Mouse (Mus musculus): Measurements from ENCODE around the gene Ptprd. TPM values are rescaled to one million over a fixed set of nuclear protein-coding genes. Genes with fewer than 3 reads are reported as not detected.

Gene Ptprd
- polyA plus RNA-seq, 1 experiment from 2014 or later: not detected

DNA sequence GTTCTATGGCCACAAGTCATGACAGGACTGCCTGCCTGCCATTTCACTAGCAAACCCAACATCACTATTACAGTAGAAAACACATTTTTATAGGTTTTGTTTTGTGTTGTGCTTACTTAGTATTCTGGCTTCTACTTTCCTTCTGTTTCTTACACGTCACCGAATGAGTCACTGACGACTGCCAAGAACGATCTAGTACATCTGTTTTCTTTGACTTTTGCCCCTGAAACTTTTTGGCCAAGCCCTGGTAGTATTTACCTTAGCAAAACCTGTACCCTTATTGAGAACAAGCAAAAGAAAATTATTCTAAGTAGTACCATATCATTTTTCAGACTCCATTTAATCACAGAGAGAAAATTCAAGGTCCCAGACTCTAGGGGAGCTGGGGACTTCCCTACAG is 1797.2 kb downstream of the Ptprd start:
- H3K4me3 ChIP-seq (ENCODE audit: inconsistent target): no peak overlapping the region
- H3K79me2 ChIP-seq (ENCODE audit: inconsistent target): no peaks in the 10 kb centered on the region
- 91% methylated on average over 4 of the region's 4 CpGs for WGBS (ENCODE audit: missing documents)
- no peak overlapping the region for H3K27ac ChIP-seq
- no peaks in the 10 kb centered on the region for H3K36me3 ChIP-seq (ENCODE audit: inconsistent target)

DNA sequence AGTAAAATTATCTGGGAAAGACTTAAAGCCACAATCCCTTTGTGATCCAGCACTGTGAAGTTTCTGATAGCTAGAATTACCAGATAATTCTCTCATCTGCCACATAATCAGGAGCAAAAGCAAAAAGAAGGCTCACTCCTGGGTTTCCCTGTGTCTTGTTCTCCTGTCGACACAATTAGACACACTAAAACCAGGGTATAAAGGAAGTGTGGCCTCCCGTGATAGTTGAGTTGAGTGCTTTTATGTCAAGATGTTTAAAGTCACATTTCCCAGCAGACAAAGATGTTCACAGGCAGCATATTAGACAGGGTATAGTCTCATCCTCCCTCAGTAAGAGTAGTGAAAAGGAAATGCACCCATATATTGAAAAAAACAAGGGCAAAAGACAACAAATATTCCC is 1801.7 kb downstream of the Ptprd start:
- WGBS (ENCODE audit: missing documents): 73% methylated on average over 2 of the region's 2 CpGs
- Histone ChIP-seq H3K79me2 (ENCODE audit: inconsistent target) (no peaks in the 10 kb centered on the region), H3K27ac (no peak overlapping the region), H3K36me3 (ENCODE audit: inconsistent target) (no peaks in the 10 kb centered on the region), H3K4me3 (ENCODE audit: inconsistent target) (no peak overlapping the region)

DNA sequence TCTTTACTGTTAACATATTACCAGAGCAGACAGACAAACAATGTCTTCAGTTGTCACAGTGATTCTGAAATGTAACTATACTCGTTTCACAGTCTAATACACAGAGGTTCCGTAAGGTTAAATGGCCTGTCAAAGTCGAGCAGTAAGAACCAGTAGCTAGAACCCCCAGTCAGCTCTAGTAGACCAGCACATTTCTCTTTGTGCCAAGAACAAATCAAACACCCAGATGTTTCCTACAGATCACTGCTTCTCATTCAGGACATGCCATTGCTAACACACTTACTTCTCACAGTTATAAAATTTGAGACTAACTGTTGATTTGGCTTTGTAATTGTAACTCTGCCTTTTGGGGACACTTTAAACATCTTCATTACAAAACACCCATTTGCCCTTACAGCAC is 1802.6 kb downstream of the Ptprd start:
- 69% methylated on average over 3 of the region's 3 CpGs for WGBS (ENCODE audit: missing documents)
- H3K79me2 ChIP-seq (ENCODE audit: inconsistent target): no peaks in the 10 kb centered on the region
- no peak overlapping the region for H3K27ac ChIP-seq
- H3K36me3 ChIP-seq (ENCODE audit: inconsistent target): no peaks in the 10 kb centered on the region
- no peak overlapping the region for H3K4me3 ChIP-seq (ENCODE audit: inconsistent target)

DNA sequence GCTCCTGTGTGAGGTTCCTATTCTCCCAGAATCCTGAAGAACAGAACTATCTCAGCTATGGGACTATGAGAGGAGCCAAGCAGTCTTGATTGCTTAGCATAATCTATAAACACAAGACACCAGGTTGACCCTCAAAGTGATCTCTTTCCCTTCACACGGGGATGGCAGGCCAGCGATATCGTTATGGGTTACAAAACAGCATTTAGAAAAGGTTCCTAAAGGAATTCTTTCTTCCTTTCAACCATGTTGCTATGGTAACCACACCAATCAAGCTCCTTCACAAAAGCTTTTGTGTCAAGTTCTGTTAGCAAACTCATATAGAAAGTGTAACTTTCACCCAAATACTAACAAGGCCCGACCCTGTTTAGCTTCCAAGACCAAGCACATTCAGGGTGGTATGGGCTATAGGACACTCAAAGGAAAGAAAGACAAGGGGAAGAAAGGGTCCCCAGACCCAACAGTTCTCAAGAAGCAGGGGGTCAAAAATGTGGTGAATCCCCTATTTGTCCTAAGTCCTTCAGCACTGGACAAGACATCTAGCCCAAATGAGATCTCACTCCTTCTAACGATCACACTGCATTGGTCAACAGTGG is 1805.8 kb downstream of the Ptprd start:
- 83% methylated on average over 5 of the region's 5 CpGs for WGBS (ENCODE audit: missing documents)
- H3K79me2 ChIP-seq (ENCODE audit: inconsistent target): no peaks in the 10 kb centered on the region
- H3K4me3 ChIP-seq (ENCODE audit: inconsistent target): no peak overlapping the region
- H3K27ac ChIP-seq: no peak overlapping the region
- H3K36me3 ChIP-seq (ENCODE audit: inconsistent target): no peaks in the 10 kb centered on the region

DNA sequence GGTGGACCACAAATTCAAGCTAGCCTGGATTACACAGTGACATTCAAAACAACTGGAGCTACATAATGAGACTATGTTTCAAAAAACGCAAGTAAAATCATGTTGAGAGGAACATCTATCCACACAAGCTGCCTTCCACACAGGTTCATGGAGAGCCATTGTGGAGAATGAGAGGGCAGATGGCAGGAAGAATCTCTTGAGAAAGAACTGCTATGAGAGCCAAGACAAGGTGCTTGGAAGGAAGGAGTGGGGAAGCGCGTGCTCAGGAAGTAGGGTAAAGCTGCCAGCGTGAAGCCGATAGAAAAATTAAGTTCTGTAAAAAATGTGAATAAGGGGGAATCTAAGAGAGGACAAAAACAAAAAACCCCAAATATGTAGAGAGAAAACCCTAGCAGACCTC is 1808.5 kb downstream of the Ptprd start:
- Histone ChIP-seq H3K4me3 (ENCODE audit: inconsistent target) (no peak overlapping the region), H3K79me2 (ENCODE audit: inconsistent target) (no peaks in the 10 kb centered on the region), H3K36me3 (ENCODE audit: inconsistent target) (no peaks in the 10 kb centered on the region), H3K27ac (no peak overlapping the region)
- 64% methylated on average over 5 of the region's 5 CpGs for WGBS (ENCODE audit: missing documents)

DNA sequence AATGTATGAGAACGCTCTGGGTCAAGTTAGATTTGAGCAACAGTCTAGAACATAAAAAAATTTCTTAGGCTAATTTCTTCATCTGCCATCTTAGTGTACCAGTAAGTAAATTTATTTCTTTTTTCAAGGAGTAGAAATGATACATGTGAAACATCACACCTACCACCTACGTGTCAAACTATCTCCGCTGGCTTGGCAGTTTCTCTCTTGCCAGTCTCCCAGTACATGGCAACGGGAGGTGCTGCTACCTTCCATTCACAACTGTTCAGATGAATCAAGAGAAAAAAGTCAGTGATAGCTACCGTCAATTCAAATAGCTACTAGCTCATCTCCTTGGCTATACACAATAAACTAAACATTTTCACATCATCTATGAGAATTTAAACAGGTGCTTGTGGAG is 1823.9 kb downstream of the Ptprd start:
- no peak overlapping the region for H3K27ac ChIP-seq
- no peak overlapping the region for H3K4me3 ChIP-seq (ENCODE audit: inconsistent target)
- H3K36me3 ChIP-seq (ENCODE audit: inconsistent target): no peaks in the 10 kb centered on the region
- 84% methylated on average over 5 of the region's 5 CpGs for WGBS (ENCODE audit: missing documents)
- no peaks in the 10 kb centered on the region for H3K79me2 ChIP-seq (ENCODE audit: inconsistent target)

DNA sequence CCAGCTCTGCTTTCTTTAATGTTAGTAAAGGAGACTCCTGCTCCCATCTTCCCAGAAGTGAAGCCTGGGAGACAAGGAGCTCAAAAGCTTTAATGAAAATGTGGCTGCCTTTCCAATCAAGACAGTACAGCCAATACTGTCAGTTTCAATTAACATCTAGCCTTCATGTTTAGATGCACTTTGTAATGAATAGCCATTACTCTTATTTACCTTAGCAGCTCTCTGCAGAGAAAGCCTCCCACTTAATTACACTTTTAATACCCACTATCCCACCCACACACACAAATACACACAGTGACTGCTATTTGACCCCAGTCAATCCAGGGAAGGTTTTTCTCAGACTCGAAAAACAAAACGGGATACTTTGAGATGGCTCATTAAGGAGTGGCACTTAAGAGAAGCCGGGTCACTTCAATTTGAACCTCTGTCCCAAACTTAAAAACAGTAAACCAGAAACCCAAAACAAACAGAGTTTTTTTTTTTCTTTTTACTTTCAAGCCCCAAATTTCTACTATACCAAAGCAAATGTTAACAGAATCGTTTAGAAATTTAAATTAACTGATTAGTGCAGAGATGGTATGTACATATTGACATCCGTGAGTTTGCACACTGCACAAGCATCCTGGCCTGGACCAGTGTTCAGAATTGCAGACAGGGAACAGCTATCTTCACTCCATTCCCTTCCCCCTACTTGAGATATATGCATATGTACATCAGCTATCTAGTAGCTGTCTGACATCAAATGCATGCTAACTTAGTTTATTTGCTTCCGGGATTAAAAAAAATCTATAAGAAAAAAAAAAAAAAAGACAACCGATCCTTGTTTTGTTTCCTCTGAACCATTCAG is 1824.6 kb downstream of the Ptprd start:
- WGBS (ENCODE audit: missing documents): 75% methylated on average over 7 of the region's 7 CpGs
- Histone ChIP-seq H3K36me3 (ENCODE audit: inconsistent target) (no peaks in the 10 kb centered on the region), H3K4me3 (ENCODE audit: inconsistent target) (no peak overlapping the region), H3K27ac (no peak overlapping the region), H3K79me2 (ENCODE audit: inconsistent target) (no peaks in the 10 kb centered on the region)

DNA sequence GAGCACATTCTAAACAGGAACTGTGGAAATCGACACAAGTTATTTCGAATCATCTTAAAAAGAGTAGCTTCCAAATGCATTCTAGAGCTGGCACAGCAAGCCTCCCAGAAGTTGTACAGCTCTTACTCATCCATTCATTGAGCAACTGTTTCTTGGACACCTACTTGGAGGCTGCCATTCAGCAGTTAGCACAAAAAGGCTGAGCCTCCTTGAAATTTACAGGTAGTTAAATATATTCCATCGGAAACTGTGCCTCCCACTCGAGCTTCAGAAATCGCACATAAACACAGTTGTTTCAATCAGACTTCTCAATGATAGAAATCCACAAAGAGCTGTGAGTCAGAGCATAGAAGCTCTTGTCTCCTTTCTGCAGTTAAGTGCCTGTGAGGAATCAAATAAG is 1825.9 kb downstream of the Ptprd start:
- Histone ChIP-seq H3K36me3 (ENCODE audit: inconsistent target) (no peaks in the 10 kb centered on the region), H3K4me3 (ENCODE audit: inconsistent target) (no peak overlapping the region), H3K79me2 (ENCODE audit: inconsistent target) (no peaks in the 10 kb centered on the region), H3K27ac (no peak overlapping the region)
- 96% methylated on average over 5 of the region's 5 CpGs for WGBS (ENCODE audit: missing documents)

DNA sequence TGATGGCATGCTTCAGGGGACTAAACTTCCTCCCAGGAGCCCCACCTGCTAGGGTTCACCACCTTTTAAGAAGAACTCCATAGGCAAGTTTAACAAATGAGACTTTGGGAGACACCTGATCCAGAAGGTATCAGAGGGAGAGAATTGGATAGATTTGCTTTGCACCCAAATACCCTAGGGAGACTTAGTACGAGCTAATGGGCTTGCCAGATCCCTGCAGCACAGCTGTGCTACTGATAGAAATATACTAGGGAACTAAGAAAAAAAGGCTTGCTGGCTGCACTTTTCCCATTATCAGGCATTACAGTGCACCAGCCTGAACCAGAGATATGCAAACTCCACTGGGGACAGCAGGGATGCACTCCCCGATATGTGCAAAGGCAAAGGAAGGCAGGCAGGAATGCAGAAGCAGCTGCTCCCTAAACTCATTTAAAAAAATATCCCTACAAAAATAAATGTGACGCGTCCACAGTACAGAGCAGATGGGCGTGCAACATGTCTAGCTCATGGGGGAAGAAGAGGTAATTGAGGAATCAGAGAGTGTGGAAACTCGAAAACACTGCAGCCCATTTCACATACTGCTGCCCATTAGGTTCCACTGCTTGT is 1831.3 kb downstream of the Ptprd start:
- Histone ChIP-seq H3K36me3 (ENCODE audit: inconsistent target) (no peaks in the 10 kb centered on the region), H3K4me3 (ENCODE audit: inconsistent target) (no peak overlapping the region), H3K27ac (no peak overlapping the region), H3K79me2 (ENCODE audit: inconsistent target) (no peaks in the 10 kb centered on the region)
- 93% methylated on average over 6 of the region's 6 CpGs for WGBS (ENCODE audit: missing documents)

DNA sequence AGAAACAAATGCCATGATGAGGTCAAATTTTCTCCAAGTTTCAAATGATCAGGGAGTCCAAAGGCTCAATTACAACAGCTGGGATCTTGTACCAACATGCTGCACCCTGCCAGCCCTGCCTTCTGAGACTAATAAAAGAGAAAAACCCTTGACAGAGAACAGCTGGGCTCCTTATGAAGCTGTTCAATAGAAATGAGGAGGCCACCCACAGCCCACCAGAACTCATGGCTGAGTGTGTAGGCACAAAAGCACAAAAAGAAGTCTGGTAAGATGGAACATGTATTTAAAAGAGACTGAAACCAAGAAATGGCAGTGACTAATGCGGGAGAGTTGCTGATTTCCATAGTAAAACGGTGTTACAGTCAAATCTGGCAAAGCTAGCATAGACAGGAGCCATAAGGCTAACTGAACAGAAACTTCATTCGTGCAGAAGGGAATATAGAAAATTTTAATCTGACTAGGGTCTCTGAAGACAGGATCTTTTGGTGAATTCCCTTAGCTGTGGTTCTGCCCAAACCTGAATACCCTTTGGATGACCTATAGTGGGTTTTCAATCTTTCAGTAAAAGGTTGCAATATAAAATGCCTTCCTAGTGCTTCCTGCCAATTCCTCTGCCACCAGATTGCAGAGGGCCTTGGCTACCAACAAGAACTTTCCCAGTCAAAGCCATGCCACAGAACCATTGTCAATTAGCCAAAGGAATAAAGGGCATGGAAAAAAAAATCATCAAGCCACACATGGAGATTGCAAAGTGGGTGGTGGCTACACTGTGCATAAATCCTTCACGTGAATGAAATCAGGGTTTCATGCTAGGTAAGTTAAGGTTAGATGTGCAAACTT is 1841.5 kb downstream of the Ptprd start:
- H3K36me3 ChIP-seq (ENCODE audit: inconsistent target): no peaks in the 10 kb centered on the region
- no peak overlapping the region for H3K4me3 ChIP-seq (ENCODE audit: inconsistent target)
- 85% methylated on average over 4 of the region's 4 CpGs for WGBS (ENCODE audit: missing documents)
- no peak overlapping the region for H3K27ac ChIP-seq
- H3K79me2 ChIP-seq (ENCODE audit: inconsistent target): no peaks in the 10 kb centered on the region

DNA sequence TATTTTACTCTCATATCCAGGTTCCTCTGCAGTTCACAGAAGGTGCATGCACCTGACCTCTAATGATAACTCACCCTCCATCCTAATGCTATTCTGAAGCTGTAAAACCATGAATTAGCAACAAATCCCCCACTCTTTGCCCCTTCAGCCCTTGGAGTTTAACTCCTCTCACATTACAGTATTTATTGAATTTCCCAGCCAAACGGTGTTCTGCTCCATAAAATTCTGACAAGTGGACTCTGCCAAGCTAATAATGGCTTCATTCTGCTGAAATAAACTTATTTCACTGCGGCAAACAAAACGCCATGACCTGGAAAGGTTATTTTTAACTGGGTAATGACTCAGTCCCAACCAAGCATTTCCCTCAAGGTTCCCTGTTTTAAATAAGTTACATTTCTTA is 1842.7 kb downstream of the Ptprd start:
- no peak overlapping the region for H3K4me3 ChIP-seq (ENCODE audit: inconsistent target)
- H3K79me2 ChIP-seq (ENCODE audit: inconsistent target): no peaks in the 10 kb centered on the region
- WGBS (ENCODE audit: missing documents): 79% methylated on average over 3 of the region's 3 CpGs
- no peak overlapping the region for H3K27ac ChIP-seq
- H3K36me3 ChIP-seq (ENCODE audit: inconsistent target): no peaks in the 10 kb centered on the region

DNA sequence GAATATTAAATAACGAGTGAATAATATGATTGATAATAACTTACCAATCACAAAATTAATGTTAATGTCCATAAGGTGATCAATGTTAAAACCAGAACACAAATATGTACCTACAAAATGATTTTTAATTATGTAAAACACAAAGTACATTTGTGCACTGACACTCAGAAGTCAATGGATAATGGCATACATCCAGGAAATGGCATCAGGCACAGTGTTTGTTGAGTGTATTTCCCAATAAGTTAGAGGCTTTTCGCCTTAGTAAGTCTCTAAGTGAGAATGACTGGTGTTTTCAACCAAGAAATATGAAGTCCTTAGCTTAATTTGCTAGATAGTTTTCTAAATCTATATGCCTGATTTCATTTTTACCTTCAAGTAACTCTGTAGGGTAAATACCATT is 1843.5 kb downstream of the Ptprd start:
- Histone ChIP-seq H3K4me3 (ENCODE audit: inconsistent target) (no peak overlapping the region), H3K79me2 (ENCODE audit: inconsistent target) (no peaks in the 10 kb centered on the region), H3K36me3 (ENCODE audit: inconsistent target) (no peaks in the 10 kb centered on the region), H3K27ac (no peak overlapping the region)
- WGBS (ENCODE audit: missing documents): 76% methylated on average over 2 of the region's 2 CpGs

DNA sequence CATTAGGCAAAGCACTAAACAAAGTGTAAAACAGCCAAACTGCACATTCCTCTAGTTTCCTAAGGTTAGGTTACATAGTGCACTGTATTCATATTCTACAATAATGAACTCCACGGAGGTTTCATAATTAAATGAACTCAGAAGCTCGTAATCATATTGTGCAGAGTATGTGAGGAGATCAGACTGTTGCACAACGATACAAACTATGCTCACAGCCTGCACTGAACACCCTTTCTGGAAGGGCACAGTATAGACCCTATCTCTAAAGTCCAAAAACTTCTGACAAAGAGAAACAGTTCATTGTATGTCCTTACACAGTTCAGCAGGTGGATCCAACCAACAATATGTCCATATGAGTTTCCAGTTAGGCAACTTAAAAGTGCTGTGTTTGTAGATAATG is 1844.5 kb downstream of the Ptprd start:
- H3K36me3 ChIP-seq (ENCODE audit: inconsistent target): no peaks in the 10 kb centered on the region
- H3K4me3 ChIP-seq (ENCODE audit: inconsistent target): no peak overlapping the region
- 90% methylated on average over 3 of the region's 3 CpGs for WGBS (ENCODE audit: missing documents)
- no peaks in the 10 kb centered on the region for H3K79me2 ChIP-seq (ENCODE audit: inconsistent target)
- H3K27ac ChIP-seq: no peak overlapping the region

DNA sequence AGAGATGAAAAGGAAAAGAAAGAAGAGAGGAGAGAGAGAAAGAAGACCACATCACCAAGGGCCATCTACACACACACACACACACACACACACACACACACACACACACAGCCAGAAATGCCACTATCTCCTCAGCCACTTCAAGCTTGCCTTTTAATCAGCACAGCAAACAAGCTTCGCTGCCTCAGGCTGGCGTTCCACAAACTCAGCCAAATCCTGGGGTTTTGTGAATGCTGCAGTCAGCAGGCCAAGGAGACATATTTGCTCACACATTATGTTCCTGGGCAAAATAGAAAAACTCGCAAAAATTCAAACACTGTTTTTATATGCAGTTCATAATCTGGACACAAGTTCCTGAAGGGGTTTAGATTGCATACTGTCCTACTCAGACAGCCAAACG is 1845.9 kb downstream of the Ptprd start:
- H3K36me3 ChIP-seq (ENCODE audit: inconsistent target): no peaks in the 10 kb centered on the region
- no peaks in the 10 kb centered on the region for H3K79me2 ChIP-seq (ENCODE audit: inconsistent target)
- H3K4me3 ChIP-seq (ENCODE audit: inconsistent target): no peak overlapping the region
- no peak overlapping the region for H3K27ac ChIP-seq
- 89% methylated on average over 4 of the region's 4 CpGs for WGBS (ENCODE audit: missing documents)

DNA sequence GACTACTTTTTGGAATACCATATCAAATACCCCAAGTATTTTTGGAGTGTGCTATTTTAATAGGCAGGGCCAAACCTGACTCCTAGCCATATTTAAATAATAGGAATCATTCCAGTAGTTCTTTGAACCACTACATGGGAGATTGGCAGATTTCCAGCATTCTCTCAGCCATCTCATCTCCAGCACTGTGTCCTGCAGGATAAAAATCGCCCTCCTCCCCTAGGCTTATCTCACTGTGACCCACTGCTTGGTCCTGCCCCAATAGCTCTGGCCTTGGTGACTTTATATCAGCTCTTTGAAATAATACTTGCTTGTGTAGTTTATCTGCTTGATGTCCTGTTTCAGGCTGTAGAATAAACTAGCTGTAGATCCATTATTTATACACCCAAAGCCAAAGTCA is 1850.2 kb downstream of the Ptprd start:
- H3K4me3 ChIP-seq (ENCODE audit: inconsistent target): no peak overlapping the region
- H3K79me2 ChIP-seq (ENCODE audit: inconsistent target): no peaks in the 10 kb centered on the region
- H3K27ac ChIP-seq: no peak overlapping the region
- 70% methylated on average over 1 of the region's 1 CpGs for WGBS (ENCODE audit: missing documents)
- H3K36me3 ChIP-seq (ENCODE audit: inconsistent target): no peaks in the 10 kb centered on the region
